ENCODE assay signal across 8 mouse cellular contexts in genomic region chr11:77492911-77493332, GRCm38 (mm10). TPM values are rescaled to one million over a fixed set of nuclear protein-coding genes. Genes with fewer than 3 reads are reported as not detected.
A peak's percentile ranks its signal among the peaks of the same experiment; 100 is the strongest.
DNase-seq lines count a peak whose midpoint lies in the region; ATAC-seq lines count a peak whose summit lies in the region.

No protein-coding gene starts in this region.

- peak overlapping the region; percentile 93 for H3K9ac ChIP-seq in hindbrain, embryonic 16.5 days (ENCODE audit: low read depth, low read length)

- ATAC-seq in activated CD4-positive, CD25-positive, alpha-beta regulatory T cell, adult 4 months = peak; percentile 75
- peak; percentile 81 for ATAC-seq in hindbrain, embryonic 16.5 days
- peak; percentile 63 for ATAC-seq in megakaryocyte progenitor cell, adult 5-6 weeks (replicated peaks; ENCODE audit: poor library complexity)

- WGBS in hindbrain, embryonic 16.5 days = under 1% methylated on average over 28 of the region's 32 CpGs

- no peaks in the 10 kb centered on the region for H3K27me3 ChIP-seq in hindbrain, embryonic 16.5 days (replicated peaks; ENCODE audit: control insufficient read depth, insufficient read depth, low read length)

- H3K4me2 ChIP-seq in hindbrain, embryonic 16.5 days (ENCODE audit: low read length) = peak overlapping the region; percentile 76

- peaks cover 63% of the 10 kb centered on the region for H3K4me1 ChIP-seq in hindbrain, embryonic 16.5 days (ENCODE audit: control insufficient read depth, insufficient read depth, low read depth, low read length)

- intact Hi-C loops in left cerebral cortex, postnatal 10 days (cut with DNase I) = loop anchor here (5.0 kb wide), 1 partner anchor 129 kb away; no protein-coding TSS in a partner anchor

- H3K9me3 ChIP-seq in hindbrain, embryonic 16.5 days (ENCODE audit: control insufficient read depth, low read length) = no peaks in the 10 kb centered on the region

- H3K36me3 ChIP-seq in hindbrain, embryonic 16.5 days (ENCODE audit: control insufficient read depth, insufficient read depth, low read length) = no peaks in the 10 kb centered on the region

- peak; percentile 83 to 89 for DNase-seq in cerebellum, postnatal 4 days (ENCODE audit: low spot score in 2 of 2)
- peak; percentile 93 for DNase-seq in gastrocnemius, adult 18-20 months (ENCODE audit: low spot score)
- peak; percentile 88 to 97 for DNase-seq in left cerebral cortex, postnatal 10 days (ENCODE audit: extremely low spot score in 1 of 2, low spot score in 2 of 2)
- DNase-seq in right cerebral cortex, postnatal 25 days = peak; percentile 93
- peak; percentile 93 to 94 for DNase-seq in urinary bladder, postnatal 36 days (ENCODE audit: low spot score in 2 of 2)

- H3K4me3 ChIP-seq in hindbrain, embryonic 16.5 days (ENCODE audit: low read length) = peak overlapping the region; percentile 95

- peak overlapping the region; percentile 90 for H3K27ac ChIP-seq in hindbrain, embryonic 16.5 days (ENCODE audit: low read depth, low read length)

RNA-seq across cellular contexts. Expression of gene Git1, which starts 0.4 kb away (rescaled TPM):
- 1 to 10 TPM; 8.6 to 9.2 TPM for polyA plus RNA-seq in activated CD4-positive, CD25-positive, alpha-beta regulatory T cell, adult 4 months (2017; shearing (Covaris generic))
- total RNA-seq in gastrocnemius, adult 18-20 months (2021) = 10 to 100 TPM; 28.0 to 37.1 TPM
- 14.0 and 18.0 TPM in 2 replicates for polyA plus RNA-seq in hindbrain, embryonic 16.5 days (2015; fragmentation: Nextera tagmentation; extraction: Ambion mirVana)
- total RNA-seq in left cerebral cortex, postnatal 10 days (2021) = 100 to 1,000 TPM; 138 to 142 TPM
- 24.3 and 27.6 TPM in 2 replicates for total RNA-seq in megakaryocyte progenitor cell, adult 5-6 weeks (2015)
- total RNA-seq in megakaryocyte progenitor cell, adult 5-6 weeks (2017) = 14.5 and 17.1 TPM in 2 replicates

RNA-seq across cellular contexts. Expression of gene Ankrd13b, which starts 3.4 kb away (rescaled TPM):
- polyA plus RNA-seq in activated CD4-positive, CD25-positive, alpha-beta regulatory T cell, adult 4 months (2017; shearing (Covaris generic)) = 1 to 10 TPM in 1 of 2 experiments, under 1 TPM in 1; 0.93 to 1.2 TPM
- total RNA-seq in gastrocnemius, adult 18-20 months (2021) = 10 to 100 TPM; 10.6 to 11.6 TPM
- polyA plus RNA-seq in hindbrain, embryonic 16.5 days (2015; fragmentation: Nextera tagmentation; extraction: Ambion mirVana) = 23.3 and 30.4 TPM in 2 replicates
- total RNA-seq in left cerebral cortex, postnatal 10 days (2021) = 100 to 1,000 TPM; 149 to 152 TPM
- 10.0 and 10.4 TPM in 2 replicates for total RNA-seq in megakaryocyte progenitor cell, adult 5-6 weeks (2015)
- 5.7 and 6.0 TPM in 2 replicates for total RNA-seq in megakaryocyte progenitor cell, adult 5-6 weeks (2017)

RNA-seq across cellular contexts. Expression of gene Abhd15, which starts 22.0 kb away (rescaled TPM):
- 1 to 10 TPM; 2.3 to 2.6 TPM for polyA plus RNA-seq in activated CD4-positive, CD25-positive, alpha-beta regulatory T cell, adult 4 months (2017; shearing (Covaris generic))
- under 1 TPM; 0.43 to 0.87 TPM for total RNA-seq in gastrocnemius, adult 18-20 months (2021)
- polyA plus RNA-seq in hindbrain, embryonic 16.5 days (2015; fragmentation: Nextera tagmentation; extraction: Ambion mirVana) = 2.2 and 2.9 TPM in 2 replicates
- total RNA-seq in left cerebral cortex, postnatal 10 days (2021) = 1 to 10 TPM in 1 of 2 experiments, under 1 TPM in 1; 0.85 to 1.7 TPM
- 3.2 and 3.4 TPM in 2 replicates for total RNA-seq in megakaryocyte progenitor cell, adult 5-6 weeks (2015)
- 3.6 and 4.6 TPM in 2 replicates for total RNA-seq in megakaryocyte progenitor cell, adult 5-6 weeks (2017)

RNA-seq across cellular contexts. Expression of gene Trp53i13, which starts 22.9 kb away (rescaled TPM):
- polyA plus RNA-seq in activated CD4-positive, CD25-positive, alpha-beta regulatory T cell, adult 4 months (2017; shearing (Covaris generic)) = 10 to 100 TPM in 1 of 2 experiments, 1 to 10 TPM in 1; 9.8 to 11.2 TPM
- 1 to 10 TPM; 2.5 to 3.5 TPM for total RNA-seq in gastrocnemius, adult 18-20 months (2021)
- 13.8 and 17.6 TPM in 2 replicates for polyA plus RNA-seq in hindbrain, embryonic 16.5 days (2015; fragmentation: Nextera tagmentation; extraction: Ambion mirVana)
- 1 to 10 TPM; 3.3 to 3.8 TPM for total RNA-seq in left cerebral cortex, postnatal 10 days (2021)
- total RNA-seq in megakaryocyte progenitor cell, adult 5-6 weeks (2015) = 1.7 and 2.0 TPM in 2 replicates
- 1.7 and 8.2 TPM in 2 replicates for total RNA-seq in megakaryocyte progenitor cell, adult 5-6 weeks (2017)

RNA-seq across cellular contexts. Expression of gene Gm10392, which starts 26.1 kb away (rescaled TPM):
- polyA plus RNA-seq in activated CD4-positive, CD25-positive, alpha-beta regulatory T cell, adult 4 months (2017; shearing (Covaris generic)) = 1 to 10 TPM in 1 of 2 experiments, under 1 TPM in 1; 0.85 to 1.6 TPM
- not detected for total RNA-seq in gastrocnemius, adult 18-20 months (2021)
- polyA plus RNA-seq in hindbrain, embryonic 16.5 days (2015; fragmentation: Nextera tagmentation; extraction: Ambion mirVana) = 0.12 and 0.19 TPM in 2 replicates
- total RNA-seq in left cerebral cortex, postnatal 10 days (2021) = not detected
- total RNA-seq in megakaryocyte progenitor cell, adult 5-6 weeks (2015) = 0.32 TPM in 1 of 2 replicates, not detected in the other
- total RNA-seq in megakaryocyte progenitor cell, adult 5-6 weeks (2017) = 0.41 and 1.2 TPM in 2 replicates

Comparison
In these comparisons a context has a peak if more than half of its experiments do, and no peak if none do; other contexts are left out.
1. Peak in every context shown above with its lines: DNase-seq, ATAC-seq, H3K4me3 ChIP-seq and H3K27ac ChIP-seq.
2. RNA of gene Ankrd13b, which starts 3.4 kb away (total RNA-seq): 149 to 152 TPM in left cerebral cortex, postnatal 10 days; 10.6 to 11.6 TPM in gastrocnemius, adult 18-20 months and 5.7 to 10.4 TPM in megakaryocyte progenitor cell, adult 5-6 weeks; every median in the first group is over 10 times any median in the second.